Mouse (Mus musculus) heart, postnatal 0 days (tissue): ENCODE results near the gene Hcn2. TPM values are rescaled to one million over a fixed set of nuclear protein-coding genes. Genes with fewer than 3 reads are reported as not detected.

ENCODE experiments used
- ATAC-seq: fragments of 200-750 bp; cut with Nextera tagmentation; 2 replicates; pipeline ENCODE4 v1.8.0; 2017; ENCODE audit warnings: low read depth, moderate number of reproducible peaks, moderate library complexity; ENCODE audit not compliant: insufficient read depth
- DNase-seq: peaks from one replicate; pipeline ENCODE4 v3.0.0-alpha.2; 2016; ENCODE audit warnings: low spot score
- H3K27ac ChIP-seq: fragments of 300-500 bp; sonication (generic); 2 replicates; pipeline ENCODE4 v1.5.1; 2014; ENCODE audit warnings: low read depth, mild to moderate bottlenecking
- H3K27me3 ChIP-seq: fragments of 300-500 bp; sonication (generic); 2 replicates; pipeline ENCODE4 v1.6.1; 2014; ENCODE audit warnings: low read length, mixed read lengths; ENCODE audit not compliant: control insufficient read depth, insufficient read depth
- H3K36me3 ChIP-seq: fragments of 300-500 bp; sonication (generic); replicated peaks from 2 replicates; pipeline ENCODE4 v1.6.1; 2014; ENCODE audit warnings: low read length, mixed read lengths; ENCODE audit not compliant: control insufficient read depth, insufficient read depth
- H3K4me1 ChIP-seq: fragments of 300-500 bp; sonication (generic); 2 replicates; pipeline ENCODE4 v1.6.1; 2014; ENCODE audit warnings: antibody characterized with exemption; ENCODE audit not compliant: control insufficient read depth, insufficient read depth
- H3K4me2 ChIP-seq: fragments of 300-500 bp; sonication (generic); 2 replicates; pipeline ENCODE4 v1.6.1; 2014; ENCODE audit warnings: low read depth, mild to moderate bottlenecking, low read length, moderate library complexity
- H3K4me3 ChIP-seq: fragments of 300-500 bp; sonication (generic); 2 replicates; pipeline ENCODE4 v1.5.1; 2014; ENCODE audit warnings: low read depth, low read length
- H3K9ac ChIP-seq: fragments of 300-500 bp; sonication (generic); replicated peaks from 2 replicates; pipeline ENCODE4 v1.6.1; 2014; ENCODE audit warnings: low read depth, low read length, mixed read lengths
- H3K9me3 ChIP-seq: fragments of 300-500 bp; sonication (generic); replicated peaks from 2 replicates; pipeline ENCODE4 v1.6.1; 2016; ENCODE audit warnings: low read length; ENCODE audit not compliant: control insufficient read depth
- CTCF ChIP-seq: IDR thresholded peaks from 2 replicates; pipeline ENCODE4 v1.5.1; 2016; ENCODE audit warnings: antibody characterized with exemption, control low read depth, low read depth
- EP300 ChIP-seq: IDR thresholded peaks from 2 replicates; pipeline ENCODE4 v1.6.1; 2016; ENCODE audit warnings: antibody characterized with exemption, low read depth
- WGBS: fragments of 180-500 bp; shearing (Covaris S2); extraction: QIAGEN DNeasy Blood & Tissue Kit; methylation state at CpG from one replicate; pipeline ENCODE4 v1.1.7; 2014; 5-methylcytosine and 5-hydroxymethylcytosine counted together
- polyA plus RNA-seq: library from polyadenylated mRNA; unstranded; fragments of >200 nt; fragmentation: Nextera tagmentation; extraction: Ambion mirVana; gene quantifications from 2 replicates; pipeline ENCODE4 v1.2.1, GENCODE M21; 2015
- total RNA-seq: library from RNA; depleted of rRNA; stranded (reverse); fragments of >200 nt; gene quantifications from 2 replicates; pipeline ENCODE4 v1.2.3, GENCODE M21; 2014; ENCODE audit warnings: low replicate concordance

Gene Hcn2
- total and polyA plus RNA-seq, 2 experiments from 2014 or later = 0.45 to 3.5 TPM

DNA sequence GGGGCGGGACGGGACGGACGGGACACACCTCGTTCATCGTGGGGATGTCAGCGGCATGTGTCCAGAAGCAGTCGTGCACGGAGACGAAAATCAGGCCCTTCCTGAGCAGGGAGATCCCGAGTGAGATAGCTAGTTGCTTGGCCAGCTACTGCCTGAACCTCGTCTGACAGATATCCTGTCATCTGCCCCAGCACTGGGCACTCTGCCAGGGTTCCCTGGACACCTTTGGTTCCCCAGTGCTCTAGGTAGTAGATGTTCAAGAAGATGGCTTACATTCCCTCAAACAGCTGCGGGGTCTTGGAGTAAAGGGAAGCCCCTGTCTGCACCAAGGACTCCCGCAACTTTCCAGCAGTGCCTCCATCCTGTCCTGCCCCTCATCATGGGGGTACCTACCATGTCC lies 20.3 kb downstream of the Hcn2 start:
- Histone ChIP-seq H3K36me3 (peaks cover 71% of the 10 kb centered on the region), H3K9ac (no peak overlapping the region), H3K4me3 (no peak overlapping the region), H3K9me3 (peaks cover 7% of the 10 kb centered on the region; the same call in 1 of the 2 replicates), H3K27ac (no peak overlapping the region), H3K4me1 (no peaks in the 10 kb centered on the region), H3K4me2 (no peak overlapping the region), H3K27me3 (no peaks in the 10 kb centered on the region)
- DNase-seq (no peak), ATAC-seq (no peak)
- no peak for TF ChIP-seq EP300
- TF ChIP-seq CTCF = no peak
- 88% methylated on average over 14 of the region's 14 CpGs for WGBS

DNA sequence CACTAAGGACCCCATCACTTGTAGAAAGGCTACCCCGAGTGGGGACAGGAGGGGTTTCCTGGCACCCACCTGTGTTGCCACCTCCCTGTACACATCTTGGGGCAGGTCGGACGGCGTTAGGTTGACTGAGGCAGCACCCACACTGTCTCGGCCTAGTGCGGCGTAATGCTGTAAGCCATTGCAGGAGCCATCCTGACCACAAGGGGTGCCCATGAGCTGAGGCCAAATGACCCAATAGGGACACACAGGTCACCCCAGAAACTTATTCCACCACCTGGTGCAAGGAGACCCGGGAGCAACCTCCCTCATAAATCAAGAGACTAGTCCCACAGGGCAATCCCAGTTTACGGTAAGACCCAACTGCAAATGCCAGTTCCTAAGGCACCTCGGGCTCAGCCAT lies 21.8 kb downstream of the Hcn2 start:
- Histone ChIP-seq H3K4me2 (no peak overlapping the region), H3K27me3 (no peaks in the 10 kb centered on the region), H3K9ac (no peak overlapping the region), H3K4me3 (no peak overlapping the region), H3K9me3 (peaks cover 7% of the 10 kb centered on the region; the same call in 1 of the 2 replicates), H3K4me1 (no peaks in the 10 kb centered on the region), H3K36me3 (peaks cover 85% of the 10 kb centered on the region), H3K27ac (no peak overlapping the region)
- WGBS = 94% methylated on average over 10 of the region's 10 CpGs
- TF ChIP-seq CTCF = peak; percentile 38
- no peak for TF ChIP-seq EP300
- DNase-seq (no peak), ATAC-seq (no peak)

- peaks cover 7% of the 10 kb centered on the region; the same call in 1 of the 2 replicates for H3K9me3 ChIP-seq
- H3K27ac ChIP-seq = no peak overlapping the region
- no peaks in the 10 kb centered on the region for H3K4me1 ChIP-seq
- no peak for TF ChIP-seq CTCF
- TF ChIP-seq EP300 = no peak
- no peak overlapping the region for H3K4me3 ChIP-seq
- no peaks in the 10 kb centered on the region for H3K27me3 ChIP-seq
- H3K36me3 ChIP-seq = peaks cover 85% of the 10 kb centered on the region
- DNase-seq = no peak
- 98% methylated on average over 28 of the region's 28 CpGs for WGBS
- no peak overlapping the region for H3K4me2 ChIP-seq
- no peak overlapping the region for H3K9ac ChIP-seq
- ATAC-seq = no peak
These were observed 22.8 kb downstream of the Hcn2 start for GRCm38 (mm10) chr10:79739234-79739633.

DNA sequence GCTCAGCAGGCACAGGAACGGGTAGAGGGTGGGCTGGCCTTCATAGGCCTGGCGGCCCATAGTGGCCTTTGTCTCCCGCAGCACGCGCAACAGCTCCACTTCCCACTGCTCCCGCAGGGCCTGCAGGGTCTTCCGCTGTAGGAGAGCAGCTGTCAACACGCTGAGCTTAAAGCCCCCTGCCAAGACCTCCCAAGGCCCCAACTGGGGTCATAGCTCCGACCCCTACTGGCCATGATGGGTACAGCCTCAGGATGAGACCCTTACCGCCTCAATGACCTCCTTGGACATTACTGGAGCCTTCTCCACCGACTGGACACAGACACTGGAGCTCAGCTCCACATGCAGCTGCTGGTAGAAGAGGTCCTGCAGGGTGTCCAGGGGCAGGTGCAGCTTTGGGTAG lies 24.4 kb downstream of the Hcn2 start:
- H3K4me3 ChIP-seq = no peak overlapping the region

DNA sequence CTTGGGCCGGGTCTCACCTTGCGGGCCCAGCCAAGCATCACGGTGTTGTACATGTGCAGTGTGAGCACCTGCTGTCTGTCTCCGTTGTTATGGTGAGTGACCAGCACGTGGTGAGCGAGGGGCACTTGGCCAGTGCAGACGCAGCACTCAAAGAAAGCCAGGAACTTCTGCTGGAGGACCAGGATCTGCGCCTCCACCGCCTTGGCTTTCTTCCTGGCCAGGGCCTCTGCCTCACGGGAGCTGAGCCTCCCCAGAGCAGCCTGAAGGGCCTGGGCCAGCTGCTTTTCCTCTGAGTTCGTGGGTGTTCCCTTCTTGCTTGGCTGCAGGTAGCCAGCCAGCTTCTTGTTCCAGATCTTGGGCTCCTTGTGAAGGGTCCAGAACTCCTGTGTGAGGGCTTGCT lies 26.7 kb downstream of the Hcn2 start:
- no peak for ATAC-seq
- WGBS = 91% methylated on average over 11 of the region's 11 CpGs

More for the DNA sequence above, 24.4 kb downstream of the Hcn2 start:
- WGBS = 82% methylated on average over 11 of the region's 11 CpGs
- H3K36me3 ChIP-seq = peaks cover 85% of the 10 kb centered on the region
- H3K27me3 ChIP-seq = no peaks in the 10 kb centered on the region
- TF ChIP-seq CTCF (peak; percentile 18; the same call in 1 of the 2 replicates), EP300 (no peak)
- no peak overlapping the region for H3K27ac ChIP-seq
- ATAC-seq (no peak), DNase-seq (no peak)
- no peak overlapping the region for H3K9ac ChIP-seq
- H3K9me3 ChIP-seq = peaks cover 7% of the 10 kb centered on the region; the same call in 1 of the 2 replicates
- H3K4me2 ChIP-seq = no peak overlapping the region
- H3K4me1 ChIP-seq = no peaks in the 10 kb centered on the region; the same call in 1 of the 2 replicates

More for the DNA sequence above, 26.7 kb downstream of the Hcn2 start:
- Histone ChIP-seq H3K27me3 (no peaks in the 10 kb centered on the region), H3K27ac (no peak overlapping the region), H3K9ac (no peak overlapping the region), H3K36me3 (peaks cover 62% of the 10 kb centered on the region), H3K9me3 (peaks cover 7% of the 10 kb centered on the region; the same call in 1 of the 2 replicates), H3K4me1 (peaks cover 3% of the 10 kb centered on the region; the same call in 1 of the 2 replicates), H3K4me3 (no peak overlapping the region), H3K4me2 (no peak overlapping the region)
- TF ChIP-seq CTCF = no peak
- TF ChIP-seq EP300 = no peak
- no peak for DNase-seq
